Mouse (Mus musculus) ovary, postnatal 36 days (tissue): ENCODE data around the gene Mfsd4b2.
"Not testable (repeated sequence)": the region's sequence is repeated elsewhere in the genome, so short reads cannot be mapped to it uniquely, and the experiment has no call there.

Source experiments
- DNase-seq: peaks from one replicate; pipeline ENCODE4 v3.0.0; 2022; ENCODE audit warnings: low spot score, mixed read lengths

The Mfsd4b2 gene

DNA sequence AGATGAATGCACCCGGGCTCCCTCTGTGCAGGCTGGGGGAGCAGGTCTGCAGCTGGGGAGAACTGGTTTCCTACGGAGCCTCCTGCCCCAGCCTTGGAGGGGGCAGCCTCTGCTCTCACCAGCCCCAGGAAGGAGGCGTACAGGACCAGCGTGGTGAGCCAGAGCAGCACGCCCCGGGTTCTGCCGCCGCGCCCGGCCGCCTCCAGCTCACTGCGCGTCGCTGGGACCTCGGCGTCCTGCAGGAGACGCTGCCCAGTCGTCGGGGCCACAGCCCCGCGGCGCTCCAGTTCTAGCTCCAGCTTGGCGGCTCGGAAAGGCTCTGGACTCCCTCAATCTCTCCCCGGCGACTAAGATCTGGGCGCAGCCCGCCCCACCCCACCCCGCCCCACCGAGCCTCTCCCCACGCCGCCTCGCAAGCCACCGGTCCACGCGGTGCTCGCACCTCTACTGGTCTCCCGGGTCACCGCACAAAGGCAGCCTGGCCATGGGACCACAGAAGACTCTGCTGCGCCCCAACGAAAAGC is at the start of gene Mfsd4b2:
TSS of gene Mfsd4b2 (minus strand) at position 308 of the 524 bp plus-strand sequence.
- peak; percentile 31 for DNase-seq

- no peak for DNase-seq
Measured at GRCm38 (mm10) chr10:39975771-39976170, 49.0 kb upstream of the Mfsd4b2 start.

DNA sequence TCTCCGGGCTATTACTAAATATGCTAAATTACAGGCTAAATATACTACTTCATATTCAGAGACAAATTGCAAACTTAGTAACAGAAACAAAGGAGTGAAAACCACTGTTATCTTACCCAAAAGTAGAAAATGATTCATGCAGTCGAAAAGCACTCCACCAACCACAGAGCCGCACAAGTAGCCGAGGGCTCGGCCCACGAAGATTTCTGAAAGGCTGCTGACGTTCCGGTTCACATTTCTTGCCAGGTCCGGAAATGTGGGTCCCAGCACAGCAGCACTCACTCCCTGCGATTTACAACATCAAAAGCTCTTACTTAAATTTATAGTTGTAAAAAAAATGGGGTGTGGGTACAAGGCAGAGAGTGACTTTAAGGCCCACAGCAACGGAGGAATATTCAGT is 48.3 kb upstream of the Mfsd4b2 start:
- no peak for DNase-seq

GRCm38 (mm10) chr10:39967512-39967911 is 40.8 kb upstream of the Mfsd4b2 start:
- no peak for DNase-seq

DNA sequence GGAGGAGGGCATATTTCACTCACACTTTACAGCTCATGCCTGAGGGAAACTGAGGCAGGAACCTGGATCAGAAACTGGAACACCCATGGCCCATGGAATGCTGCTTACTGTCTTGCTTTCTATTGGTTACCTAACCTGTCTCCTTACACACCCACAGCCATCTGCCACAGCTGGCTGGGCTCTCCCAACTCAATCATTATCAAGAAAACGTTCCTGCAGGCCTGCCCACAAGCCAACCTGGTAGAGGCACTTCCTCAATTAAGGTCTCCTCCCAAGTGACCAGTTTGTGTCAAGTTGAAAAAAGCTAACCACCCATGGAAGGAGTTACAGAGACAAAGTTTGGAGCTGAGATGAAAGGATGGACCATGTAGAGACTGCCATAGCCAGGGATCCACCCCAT is 35.2 kb upstream of the Mfsd4b2 start:
- DNase-seq, result no peak

DNA sequence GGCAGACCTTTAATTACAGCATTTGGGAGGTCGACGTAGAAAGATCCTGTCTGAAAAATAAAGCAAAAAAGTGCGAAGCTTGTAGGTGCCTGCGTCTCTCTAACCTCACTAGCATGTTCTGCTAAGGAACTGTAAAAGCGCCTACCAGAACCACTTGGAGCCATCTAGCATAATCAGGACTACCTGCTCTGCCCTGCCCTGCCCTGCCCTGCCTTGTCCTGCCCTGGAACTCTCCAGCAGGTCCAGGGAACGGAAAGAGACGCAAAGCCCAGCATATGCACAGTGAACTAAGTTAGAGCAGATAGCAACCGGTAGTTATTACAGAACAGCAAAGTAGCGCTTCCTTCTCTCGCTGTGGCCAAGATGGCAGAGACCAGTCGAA is 33.7 kb upstream of the Mfsd4b2 start:
- DNase-seq, result no peak

DNA sequence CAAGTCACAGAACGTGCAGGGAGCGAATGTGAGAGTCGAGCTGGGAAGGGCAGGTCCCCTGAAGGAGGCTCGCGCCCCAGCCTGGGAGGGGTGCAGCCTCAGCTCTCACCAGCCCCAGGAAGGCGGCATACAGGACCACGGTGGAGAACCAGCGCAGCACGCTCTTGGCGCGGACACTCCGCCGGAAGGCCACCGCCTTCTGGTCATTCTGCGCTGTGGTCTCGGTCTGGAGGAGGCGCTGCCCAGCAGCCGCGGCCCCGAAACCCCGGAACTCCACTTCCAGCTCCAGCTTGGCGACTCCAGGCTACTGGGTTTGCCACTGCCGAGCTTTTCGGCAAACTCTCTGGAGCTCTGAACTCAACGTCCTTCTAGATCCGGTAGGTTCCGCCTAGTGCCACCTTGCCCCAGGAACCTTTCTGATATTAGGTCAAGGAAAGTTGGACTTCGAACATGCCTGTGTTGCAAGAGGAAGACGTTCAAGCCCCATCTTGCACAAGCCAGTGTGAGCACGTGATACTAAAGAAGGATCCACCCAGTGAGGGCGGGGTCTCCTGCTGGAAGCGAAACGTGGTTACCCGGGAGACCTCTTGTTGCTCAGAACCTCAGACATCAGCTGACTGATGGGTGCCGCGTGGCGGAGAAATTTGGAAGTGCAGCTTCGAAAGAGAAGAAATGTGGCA is 33.2 kb upstream of the Mfsd4b2 start, which contains the start of gene Mfsd4b3:
TSS of gene Mfsd4b3 (minus strand) at position 393 of the 680 bp plus-strand sequence.
- DNase-seq, result peak; percentile 88

DNA sequence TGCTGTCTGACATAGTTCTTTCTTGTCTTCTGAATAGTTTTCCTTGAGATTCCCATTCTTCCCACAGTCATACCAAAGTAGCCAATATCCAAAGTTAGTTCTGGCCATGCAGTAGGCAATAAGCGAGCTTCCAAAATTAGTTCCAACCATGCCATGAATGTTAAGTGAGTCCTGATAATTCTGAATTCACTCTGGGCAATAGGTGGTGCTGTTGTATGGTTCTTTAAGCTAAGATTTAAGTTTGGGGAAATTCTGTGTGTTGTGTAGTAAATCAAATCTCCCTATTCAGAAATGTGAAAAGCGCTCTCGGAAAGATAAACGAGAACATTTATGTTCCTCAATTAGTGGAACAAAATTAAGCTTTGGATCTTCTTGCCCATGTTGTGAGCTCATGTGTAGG is 31.5 kb upstream of the Mfsd4b2 start:
- no peak for DNase-seq

GRCm38 (mm10) chr10:39956340-39956878 is 29.7 kb upstream of the Mfsd4b2 start:
- no peak for DNase-seq

DNA sequence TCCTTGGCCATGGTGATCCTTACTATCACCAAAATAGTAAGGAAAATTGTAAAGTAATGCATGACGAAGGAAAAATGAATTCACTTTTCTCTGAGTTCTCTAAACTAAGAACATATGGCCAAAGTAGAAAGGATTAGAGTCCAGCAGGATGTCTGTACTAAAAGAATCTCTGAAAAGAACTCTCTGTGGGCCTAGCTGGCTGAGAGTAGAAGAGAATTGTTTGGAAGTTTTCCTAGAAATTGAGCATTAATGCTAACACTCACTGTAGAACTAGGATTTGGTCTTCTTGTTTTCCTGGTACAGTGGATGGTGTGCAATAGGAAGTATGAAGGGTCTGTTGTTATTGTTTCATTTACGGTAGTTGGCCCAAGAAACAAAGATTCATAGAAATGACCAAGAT is 28.4 kb upstream of the Mfsd4b2 start:
- DNase-seq, result no peak

DNA sequence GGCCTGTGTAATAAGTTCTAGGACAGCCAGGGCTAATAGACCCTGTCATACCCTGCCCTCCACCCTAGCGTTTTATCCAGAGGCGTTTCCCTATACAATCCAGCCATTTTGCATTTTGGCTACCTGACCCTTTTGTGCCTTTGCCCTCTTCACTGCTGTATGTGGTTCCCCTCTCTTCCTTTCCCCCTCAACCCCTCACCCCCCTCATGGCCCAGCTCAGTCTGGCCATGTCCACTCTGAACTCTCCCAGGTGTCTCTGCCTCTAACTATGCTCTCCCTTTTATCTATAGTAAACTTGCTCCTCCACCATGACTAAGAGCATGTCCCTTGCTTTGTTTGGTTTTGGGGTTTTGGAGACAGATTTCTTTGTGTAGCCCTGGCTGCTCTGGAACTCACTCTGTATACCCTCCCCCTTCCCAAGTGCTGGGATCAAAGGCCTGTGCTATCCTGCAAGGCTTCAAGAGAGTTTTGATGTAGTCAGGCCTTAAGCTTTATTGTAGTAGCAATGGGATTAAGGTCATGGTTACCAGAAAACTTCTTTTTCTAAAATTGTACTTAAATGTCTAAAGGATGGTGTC is 22.7 kb upstream of the Mfsd4b2 start:
- no peak for DNase-seq

GRCm38 (mm10) chr10:39947195-39947594 is 20.5 kb upstream of the Mfsd4b2 start:
- DNase-seq, result not testable (repeated sequence)

GRCm38 (mm10) chr10:39936553-39936952 is 9.8 kb upstream of the Mfsd4b2 start:
- no peak for DNase-seq

GRCm38 (mm10) chr10:39924556-39924955 is 2.2 kb downstream of the Mfsd4b2 start:
- DNase-seq, result not testable (repeated sequence)

DNA sequence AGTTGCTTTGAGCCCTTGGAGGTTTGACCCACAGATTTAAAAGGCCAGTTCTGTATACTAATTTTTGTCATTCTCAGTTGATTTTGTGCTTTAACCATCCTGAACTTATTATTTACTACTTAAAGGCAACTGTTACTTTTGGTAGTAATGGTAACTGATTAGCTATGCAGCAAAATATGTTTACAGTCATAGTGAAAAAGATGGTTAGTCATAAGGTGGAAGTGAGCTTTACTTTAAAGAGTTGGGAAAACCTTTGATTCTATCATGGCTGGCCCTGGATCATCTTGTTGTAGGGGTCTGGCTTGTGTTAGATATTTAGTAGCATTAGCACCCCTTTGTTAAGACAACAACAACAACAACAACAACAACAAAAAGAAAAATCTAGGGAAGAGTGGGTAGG is 14.1 kb downstream of the Mfsd4b2 start:
- no peak for DNase-seq

DNA sequence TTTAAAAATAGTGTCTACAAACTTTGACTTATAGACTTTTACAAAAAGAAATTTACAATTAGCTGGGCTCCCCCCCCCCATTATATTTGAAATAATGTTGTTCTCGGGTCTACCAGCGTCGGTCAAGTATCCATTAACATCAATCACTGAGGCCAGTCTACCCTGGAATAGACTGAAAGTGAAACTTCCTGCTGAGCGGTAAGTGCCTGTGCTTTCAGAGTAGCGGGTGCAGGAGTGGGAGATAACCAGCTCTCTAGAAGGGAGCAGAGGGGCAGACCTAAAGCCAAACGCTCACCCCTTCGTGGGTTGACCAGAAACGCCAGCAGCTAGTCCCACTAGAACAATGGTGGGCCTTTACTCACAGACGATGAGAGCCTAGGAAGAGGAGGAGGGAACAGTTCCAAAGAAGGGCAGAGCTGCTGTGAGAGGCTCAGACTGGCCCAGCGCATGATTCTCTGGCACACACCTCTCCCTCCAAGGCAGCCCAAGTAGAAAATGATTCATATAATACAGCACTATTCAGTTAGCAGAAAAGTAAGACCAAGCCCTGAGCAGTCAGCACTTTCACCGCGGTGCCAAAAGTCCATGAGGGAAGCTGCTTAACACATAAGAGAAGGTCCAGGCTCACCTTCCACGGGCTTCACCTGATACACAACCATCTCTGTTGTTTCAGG is 17.8 kb downstream of the Mfsd4b2 start:
- no peak for DNase-seq

DNA sequence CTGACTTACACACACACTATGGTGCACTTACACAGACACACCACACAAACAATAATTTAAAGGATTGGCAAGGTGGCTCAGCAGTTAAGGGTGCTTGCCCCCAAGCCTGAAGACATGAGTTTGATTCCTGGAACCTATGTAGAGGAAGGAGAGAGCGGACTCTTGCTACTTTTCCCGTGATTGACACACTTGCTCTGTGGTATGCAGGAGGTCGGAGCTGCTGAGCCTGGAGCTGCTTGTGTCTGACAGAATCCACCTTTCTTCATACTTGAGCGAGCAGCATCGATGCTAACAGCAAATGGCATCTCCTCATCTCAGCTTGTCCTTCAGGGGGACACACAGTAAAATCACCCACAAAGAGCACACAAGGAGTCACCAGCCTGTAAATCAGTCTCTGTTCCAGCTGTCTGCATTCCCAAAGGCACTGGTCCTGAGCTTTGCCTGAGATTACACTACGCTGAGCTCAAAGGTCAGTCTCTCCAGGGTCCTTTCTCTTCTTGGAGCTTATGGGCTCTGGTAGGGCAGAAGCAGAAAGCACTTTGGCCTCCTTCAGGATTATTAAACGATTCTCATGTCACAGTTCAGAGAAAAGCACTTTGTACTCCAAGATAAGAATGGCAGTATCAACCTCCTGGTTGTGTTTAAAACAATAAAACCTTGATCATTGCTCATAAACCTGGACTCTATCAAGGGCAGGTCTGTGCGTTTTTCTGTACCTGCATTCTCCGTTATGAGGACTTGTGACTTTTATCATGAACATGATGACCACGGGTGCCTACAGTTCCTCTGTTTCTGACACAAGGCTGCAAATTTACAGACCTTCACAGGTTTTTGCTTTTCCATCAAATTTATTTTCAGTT is 19.7 kb downstream of the Mfsd4b2 start:
- no peak for DNase-seq

DNA sequence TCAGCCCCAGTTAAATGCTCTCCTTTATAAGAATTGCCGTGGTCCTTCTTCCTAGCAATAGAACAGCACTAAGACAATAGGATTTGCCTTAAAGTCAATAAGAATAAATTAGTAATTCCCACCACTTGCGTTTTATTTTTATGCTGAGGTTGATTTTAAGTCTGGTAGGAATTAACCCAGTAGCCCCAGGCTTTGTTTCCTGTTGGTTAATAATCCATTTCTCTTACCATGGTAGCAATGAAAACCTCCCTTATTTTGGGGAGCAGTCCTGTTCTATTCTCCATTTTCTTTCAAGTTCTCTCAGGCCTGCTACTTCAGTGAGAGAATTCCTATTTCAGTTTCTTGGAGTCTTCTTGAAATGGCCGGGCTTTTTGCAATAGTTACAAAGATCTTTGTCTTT is 22.5 kb downstream of the Mfsd4b2 start:
- no peak for DNase-seq

DNA sequence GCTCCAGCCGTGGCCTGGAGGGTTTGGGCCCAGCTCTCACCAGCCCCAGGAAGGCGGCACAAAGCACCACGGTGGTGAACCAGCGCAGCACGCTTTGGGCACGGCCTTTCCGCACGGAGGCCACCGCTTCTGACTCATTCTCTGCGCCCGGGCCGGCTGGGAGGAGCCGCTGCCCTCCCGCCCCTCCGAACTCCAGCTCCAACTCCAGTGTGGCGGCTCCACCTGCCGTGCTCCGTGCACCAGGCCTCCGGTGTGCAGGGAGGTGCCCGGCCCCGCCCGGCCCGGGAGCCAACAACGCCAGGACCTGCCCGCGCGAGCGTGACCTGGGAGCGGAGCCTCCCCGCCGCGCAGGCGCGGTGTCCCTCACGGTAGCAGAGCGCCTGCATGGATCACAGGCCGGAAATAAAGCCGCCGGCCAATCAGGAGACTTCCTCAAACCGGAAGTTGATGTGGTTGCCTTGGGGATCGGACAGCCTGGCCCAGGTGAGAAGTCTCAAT is 27.8 kb downstream of the Mfsd4b2 start, which contains the start of gene Mfsd4b4:
TSS of gene Mfsd4b4 (minus strand) at position 365 of the 498 bp plus-strand sequence.
- DNase-seq, result peak; percentile 85

GRCm38 (mm10) chr10:39896503-39896902 is 30.2 kb downstream of the Mfsd4b2 start:
- DNase-seq, result no peak
